Mouse (Mus musculus) ES-E14 (cell line): ENCODE data around the gene Acox1.

Experiments
- CHD2 ChIP-seq: IDR thresholded peaks from 2 replicates; pipeline ENCODE4 v1.6.1; 2014; ENCODE audit warnings: mild to moderate bottlenecking, low read depth, low read length, inconsistent platforms
- HCFC1 ChIP-seq: IDR thresholded peaks from 2 replicates; pipeline ENCODE4 v1.6.1; 2012; ENCODE audit warnings: low read length, inconsistent platforms, borderline replicate concordance; ENCODE audit not compliant: insufficient read depth
- MAFK ChIP-seq: IDR thresholded peaks from 2 replicates; pipeline ENCODE4 v1.6.1; 2014; ENCODE audit warnings: mild to moderate bottlenecking, low read depth, low read length, inconsistent platforms; ENCODE audit not compliant: insufficient read depth
- ZC3H11A ChIP-seq: IDR thresholded peaks from 2 replicates; pipeline ENCODE4 v1.6.1; 2012; ENCODE audit warnings: low read depth, mild to moderate bottlenecking, inconsistent platforms, low read length, borderline replicate concordance
- ZNF384 ChIP-seq: IDR thresholded peaks from 2 replicates; pipeline ENCODE4 v1.6.1; 2012; ENCODE audit warnings: low read depth, low read length, inconsistent platforms

DNA sequence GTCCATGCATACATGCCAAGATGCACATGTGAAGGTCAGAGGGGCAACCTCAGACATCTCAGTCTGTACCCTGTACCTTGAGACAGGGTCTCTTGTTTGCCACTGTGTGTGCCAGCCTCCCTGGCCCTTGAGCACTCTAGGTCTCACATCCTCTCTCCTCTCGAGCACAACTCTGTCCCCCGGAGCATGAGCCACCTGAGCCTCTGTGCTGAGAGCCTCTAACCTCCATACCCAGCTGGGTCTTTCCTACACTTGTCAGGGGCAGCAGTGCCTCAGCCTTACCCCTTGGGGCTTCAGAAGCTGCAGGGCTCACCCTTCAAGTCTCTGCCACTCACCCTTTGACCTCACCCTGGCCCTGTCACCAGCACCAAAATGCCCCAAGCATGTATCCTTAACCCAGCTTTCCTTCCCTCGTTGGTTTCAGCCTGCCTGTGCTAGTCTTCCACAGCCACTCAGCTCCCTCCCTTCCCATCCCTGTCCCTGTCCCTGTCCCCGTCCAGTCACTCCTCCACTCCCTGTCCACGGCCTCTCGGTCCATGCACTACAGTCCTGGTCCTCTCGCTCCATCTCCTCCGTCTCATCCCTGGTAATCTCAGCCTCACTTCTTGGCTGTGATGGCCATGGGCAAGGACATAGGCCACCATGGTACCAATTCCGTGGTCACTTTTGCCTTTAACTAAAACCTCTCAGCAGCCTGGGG lies 69.6 kb downstream of the Acox1 start:
- TF ChIP-seq CHD2 (no peak), ZNF384 (no peak), MAFK (no peak), HCFC1 (no peak), ZC3H11A (no peak)
